Mouse (Mus musculus) adipocyte (in vitro differentiated cells): ENCODE data around the gene Ripor3.
A peak's percentile ranks its signal among the peaks of the same experiment; 100 is the strongest.

Experiments
- DNase-seq: peaks from one replicate; pipeline ENCODE4 v3.0.0-alpha.2; 2016; ENCODE audit warnings: low spot score

Ripor3 gene

DNA sequence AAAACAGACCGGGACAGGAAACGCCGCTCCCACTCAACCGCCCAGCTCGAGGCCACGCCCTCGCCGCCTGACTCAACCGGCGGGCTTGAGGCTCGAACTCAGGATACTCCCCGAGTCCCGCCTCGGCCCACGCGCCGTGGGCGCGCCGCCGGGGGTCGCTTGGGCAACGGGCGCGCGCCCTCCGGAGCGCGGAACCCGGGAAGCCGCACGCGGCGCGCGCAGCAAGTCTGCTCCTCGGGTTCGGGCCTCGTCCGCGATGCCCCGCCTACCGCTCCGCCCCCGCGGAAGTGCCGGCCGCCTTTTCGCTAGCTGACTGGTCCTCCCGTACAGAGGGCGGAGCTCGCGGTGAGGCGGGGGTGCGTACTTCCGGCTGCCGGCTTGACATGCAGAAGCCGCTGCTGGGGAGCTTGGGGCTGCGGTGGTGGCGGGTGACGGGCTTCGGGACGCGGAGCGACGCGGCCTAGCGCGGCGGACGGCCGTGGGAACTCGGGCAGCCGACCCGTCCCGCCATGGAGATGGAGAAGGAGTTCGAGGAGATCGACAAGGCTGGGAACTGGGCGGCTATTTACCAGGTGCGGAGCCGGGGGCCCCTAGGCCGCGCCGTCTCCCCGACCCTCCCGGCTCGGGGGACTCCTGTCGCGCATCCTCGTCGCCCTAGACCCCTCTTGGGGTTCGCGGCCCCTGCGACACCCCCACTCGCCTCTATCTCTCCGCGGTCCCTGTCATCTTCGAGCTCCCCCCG lies 78.3 kb downstream of the Ripor3 start, which contains the start of gene Ptpn1:
TSS of gene Ptpn1 (plus strand) at position 73 of the 742 bp plus-strand sequence.
- DNase-seq = peak; percentile 94

DNA sequence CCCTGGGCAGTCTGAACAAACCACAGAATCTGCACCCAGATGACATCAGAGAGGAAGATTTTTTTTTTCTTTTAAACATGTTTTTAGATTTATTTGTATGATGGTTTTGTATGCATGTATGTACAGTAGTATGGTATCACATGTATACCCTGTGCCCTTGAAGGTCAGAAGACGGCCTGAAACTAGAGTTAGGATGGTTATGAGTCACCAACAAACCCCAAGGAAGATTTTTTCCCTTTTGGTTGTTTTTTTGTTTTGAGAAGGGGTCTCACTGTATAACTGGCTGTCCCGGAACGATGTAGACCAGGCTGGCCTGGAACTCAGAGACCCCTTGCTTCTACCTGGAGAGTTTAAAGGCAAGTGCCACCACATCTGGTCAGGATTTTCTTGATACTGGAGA lies 79.4 kb downstream of the Ripor3 start:
- DNase-seq = no peak
